Mouse (Mus musculus) gonadal fat pad, adult 2 months (tissue): ENCODE data around the gene Podxl2. TPM values are rescaled to one million over a fixed set of nuclear protein-coding genes. Genes with fewer than 3 reads are reported as not detected.

ENCODE experiments used
- DNase-seq: peaks from one replicate; pipeline ENCODE4 v3.0.0-alpha.2; 2012; ENCODE audit warnings: low read depth
- polyA plus RNA-seq: library from polyadenylated mRNA; depleted of rRNA; stranded (reverse); fragments of >200 nt; gene quantifications from 2 replicates; pipeline ENCODE4 v1.2.3, GENCODE M21; 2012

Gene Podxl2
- polyA plus RNA-seq, 1 experiment, result 38.2 TPM

- no peak for DNase-seq
Measured at GRCm38 (mm10) chr6:88828206-88829009, 46.4 kb downstream of the Podxl2 start.

GRCm38 (mm10) chr6:88827395-88828205 lies 47.2 kb downstream of the Podxl2 start:
- DNase-seq, result no peak

- DNase-seq, result no peak
Measured at GRCm38 (mm10) chr6:88826965-88827364, 47.9 kb downstream of the Podxl2 start.

- no peak for DNase-seq
Measured at GRCm38 (mm10) chr6:88826545-88826944, 48.3 kb downstream of the Podxl2 start.

- no peak for DNase-seq
Measured at GRCm38 (mm10) chr6:88826088-88826487, 48.8 kb downstream of the Podxl2 start.

GRCm38 (mm10) chr6:88824183-88824582 lies 50.7 kb downstream of the Podxl2 start:
- DNase-seq, result no peak

GRCm38 (mm10) chr6:88821901-88822300 lies 52.9 kb downstream of the Podxl2 start:
- DNase-seq, result no peak

GRCm38 (mm10) chr6:88821294-88821693 lies 53.5 kb downstream of the Podxl2 start:
- no peak for DNase-seq

GRCm38 (mm10) chr6:88820853-88821252 lies 54.0 kb downstream of the Podxl2 start:
- no peak for DNase-seq

GRCm38 (mm10) chr6:88816913-88817312 lies 57.9 kb downstream of the Podxl2 start:
- no peak for DNase-seq

- DNase-seq, result no peak
Measured at GRCm38 (mm10) chr6:88815489-88815888, 59.4 kb downstream of the Podxl2 start.

GRCm38 (mm10) chr6:88815036-88815435 lies 59.8 kb downstream of the Podxl2 start:
- DNase-seq, result no peak

GRCm38 (mm10) chr6:88813832-88814231 lies 61.0 kb downstream of the Podxl2 start:
- DNase-seq, result no peak

GRCm38 (mm10) chr6:88812886-88813285 lies 62.0 kb downstream of the Podxl2 start:
- DNase-seq, result no peak

- DNase-seq, result no peak
Measured at GRCm38 (mm10) chr6:88811880-88812400, 62.9 kb downstream of the Podxl2 start.

GRCm38 (mm10) chr6:88811396-88811795 lies 63.4 kb downstream of the Podxl2 start:
- no peak for DNase-seq

- DNase-seq, result no peak
Measured at GRCm38 (mm10) chr6:88810291-88810690, 64.6 kb downstream of the Podxl2 start.

- DNase-seq, result no peak
Measured at GRCm38 (mm10) chr6:88809091-88810037, 65.5 kb downstream of the Podxl2 start.

GRCm38 (mm10) chr6:88804966-88805577 lies 69.8 kb downstream of the Podxl2 start:
- DNase-seq, result no peak

GRCm38 (mm10) chr6:88803957-88804695 lies 70.7 kb downstream of the Podxl2 start:
- DNase-seq, result no peak
